Mouse (Mus musculus): ENCODE results near the gene Iqcn.

DNA sequence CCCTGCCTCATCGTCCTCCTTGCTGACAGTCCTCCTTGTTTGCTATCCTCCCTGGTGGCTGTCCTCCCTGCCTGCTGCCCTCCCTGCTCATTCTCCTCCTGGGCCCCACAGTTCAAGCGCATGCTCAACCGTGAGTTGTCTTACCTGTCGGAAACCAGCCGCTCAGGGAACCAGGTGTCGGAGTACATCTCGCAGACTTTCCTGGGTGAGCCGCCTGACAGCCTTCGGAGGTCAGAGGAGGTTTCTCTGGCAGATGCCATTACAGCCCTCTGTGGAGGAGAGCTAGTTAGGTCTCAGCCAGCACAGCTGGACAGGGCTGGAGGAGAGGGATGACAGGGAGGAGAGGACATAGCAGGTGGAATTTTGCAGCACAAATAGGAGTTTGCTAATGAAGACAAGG lies 43.4 kb downstream of the Iqcn start:
- TF ChIP-seq POLR2A (IDR thresholded peaks at IDR 0.05; ENCODE audit: extremely low read depth, insufficient read depth, low read length) (no peak), CTCF (IDR thresholded peaks at IDR 0.05; ENCODE audit: extremely low read depth, insufficient read depth, low read length) (no peak)

Data from cortical plate, adult 2 months (tissue).